Mouse (Mus musculus): ENCODE measurements at regions not wholly inside any gene's neighbourhood (a gene's known extent, or its start where the extent isn't known, plus 50 kb on each side); places are given as distances from the start of the nearest gene placed in this dataset.

GRCm38 (mm10) chr9:79479118-79479517 is 239.5 kb downstream of the Col12a1 start:
- TF ChIP-seq UBTF (IDR thresholded peaks at IDR 0.05; ENCODE audit: low read depth, low read length) (no peak), ELF1 (IDR thresholded peaks at IDR 0.05; ENCODE audit: low read depth, low read length) (no peak), POLR2AphosphoS2 (IDR thresholded peaks at IDR 0.05; ENCODE audit: low read depth, low read length) (no peak), TBP (conservative IDR thresholded peaks at IDR 0.05; ENCODE audit: low read depth, low read length) (no peak), MAX (IDR thresholded peaks at IDR 0.05; ENCODE audit: low read length) (no peak), CTCF (conservative IDR thresholded peaks at IDR 0.05 in 1 of 2, IDR thresholded peaks at IDR 0.05 in 1 of 2; ENCODE audit: low read depth in 2 of 2, low read length in 2 of 2) (no peak), POLR2A (IDR thresholded peaks at IDR 0.05; ENCODE audit: low read depth, low read length) (no peak), RCOR1 (conservative IDR thresholded peaks at IDR 0.05; ENCODE audit: low read depth, low read length) (no peak), EP300 (IDR thresholded peaks at IDR 0.05; ENCODE audit: low read length) (no peak), SMC3 (IDR thresholded peaks at IDR 0.05; ENCODE audit: low read depth, low read length) (no peak), ZMIZ1 (IDR thresholded peaks at IDR 0.05; ENCODE audit: low read depth, low read length) (no peak), MXI1 (IDR thresholded peaks at IDR 0.05; ENCODE audit: low read depth, low read length) (no peak)
